Mouse (Mus musculus) adrenal gland, postnatal 14 days (tissue): ENCODE measurements at regions not wholly inside any gene's neighbourhood (a gene's known extent, or its start where the extent isn't known, plus 50 kb on each side); places are given as distances from the start of the nearest gene placed in this dataset.
A peak's percentile ranks its signal among the peaks of the same experiment; 100 is the strongest.

Experiments used
- DNase-seq: peaks from one replicate; pipeline ENCODE4 v3.0.0; 2021; ENCODE audit warnings: mixed read lengths

- DNase-seq = no peak
Measured at GRCm38 (mm10) chr11:56160286-56160685, 119.5 kb upstream of the Nmur2 start.

- DNase-seq = peak; percentile 49
Measured at GRCm38 (mm10) chr11:56159412-56160074, 118.7 kb upstream of the Nmur2 start.

GRCm38 (mm10) chr11:56150825-56151342 lies 110.1 kb upstream of the Nmur2 start:
- DNase-seq = no peak

GRCm38 (mm10) chr11:56149752-56150151 lies 108.9 kb upstream of the Nmur2 start:
- DNase-seq = no peak

GRCm38 (mm10) chr11:56148956-56149355 lies 108.1 kb upstream of the Nmur2 start:
- no peak for DNase-seq

- DNase-seq = no peak
Measured at GRCm38 (mm10) chr11:56146708-56147107, 105.9 kb upstream of the Nmur2 start.

- DNase-seq = peak; percentile 47
Measured at GRCm38 (mm10) chr11:56131339-56131823, 90.6 kb upstream of the Nmur2 start.

- peak; percentile 10 for DNase-seq
Measured at GRCm38 (mm10) chr11:56116553-56117232, 75.9 kb upstream of the Nmur2 start.

- DNase-seq = peak; percentile 81
Measured at GRCm38 (mm10) chr11:56107929-56108328, 67.1 kb upstream of the Nmur2 start.

- DNase-seq = peak; percentile 65
Measured at GRCm38 (mm10) chr11:56105632-56106031, 64.8 kb upstream of the Nmur2 start.

GRCm38 (mm10) chr11:56092891-56093290 lies 52.1 kb upstream of the Nmur2 start:
- no peak for DNase-seq
